Mouse (Mus musculus) skeletal muscle tissue, postnatal 0 days (tissue): Measurements from ENCODE around the gene Relt. TPM values are rescaled to one million over a fixed set of nuclear protein-coding genes. Genes with fewer than 3 reads are reported as not detected.

Experiments
- microRNA-seq, 2 experiments: library from miRNA; unstranded; fragments of <30 nt; microRNA quantifications; one replicate each; pipeline ENCODE4; 2016
- polyA plus RNA-seq: library from polyadenylated mRNA; unstranded; fragments of >200 nt; fragmentation: Nextera tagmentation; extraction: Ambion mirVana; gene quantifications from 2 replicates; pipeline ENCODE4 v1.2.1, GENCODE M21; 2015

Relt gene
- 5.3 and 5.4 TPM in 2 replicates for polyA plus RNA-seq

DNA sequence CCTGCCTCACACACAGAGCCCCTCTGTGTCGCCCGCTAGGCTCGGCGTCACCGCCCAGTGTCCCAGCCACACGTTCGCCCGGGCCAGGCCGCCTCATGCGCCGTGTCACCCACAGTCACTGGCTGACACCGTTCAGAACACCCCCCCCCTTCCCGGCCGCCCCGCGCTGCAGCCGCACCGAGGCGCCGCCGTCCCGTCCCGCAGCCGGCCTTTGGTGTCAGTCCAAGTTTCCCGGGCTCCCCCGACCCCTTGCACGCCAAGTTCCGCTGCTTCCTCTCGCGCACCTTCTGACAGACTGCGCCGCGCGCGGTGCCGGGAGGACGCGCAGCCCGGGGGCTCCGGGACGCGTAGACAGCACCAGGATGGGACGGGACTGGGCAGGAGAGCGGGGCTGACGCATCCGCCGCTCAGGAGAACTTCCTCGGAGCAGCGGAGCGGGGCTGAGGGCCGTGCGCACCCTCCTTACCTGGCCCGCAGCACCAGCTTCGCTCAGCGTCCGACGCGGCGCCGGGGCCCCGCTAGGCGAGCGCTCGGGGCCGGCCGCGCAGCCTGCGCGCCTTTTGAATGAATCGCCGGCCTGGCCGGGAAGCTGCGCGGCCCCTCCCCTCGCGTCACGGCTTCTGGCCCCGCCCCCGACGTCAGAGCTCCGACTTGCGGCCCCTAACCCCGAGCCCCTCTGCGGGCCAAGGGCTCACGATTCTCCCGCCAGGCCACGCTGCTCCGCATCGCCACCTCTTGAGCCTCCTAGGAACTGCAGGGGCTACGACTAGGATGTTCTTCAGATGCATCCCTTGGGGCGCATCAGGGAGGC is at the start of gene Relt:
Relt (minus strand) TSS at position 619 of the 811 bp plus-strand sequence.

Small RNA genes lying within 50 kb of the gene (microRNA-seq; reads per million reads assigned to microRNA genes)
- gene Mir3102: 129 to 153 reads per million in 2 experiments

Other genes starting within 250 kb of the Relt start
- 12.3 and 12.8 TPM in 2 replicates for gene Plekhb1, start 201.0 kb downstream of the Relt start, polyA plus RNA-seq
- gene Fam168a, start 156.8 kb downstream of the Relt start, polyA plus RNA-seq: 15.7 and 17.1 TPM in 2 replicates
- gene Arhgef17, start 68.7 kb upstream of the Relt start, polyA plus RNA-seq: 5.1 and 5.4 TPM in 2 replicates
- 5.5 and 8.0 TPM in 2 replicates for gene P2ry6, start 111.2 kb upstream of the Relt start, polyA plus RNA-seq
- gene P2ry2, start 149.4 kb upstream of the Relt start, polyA plus RNA-seq: 5.0 and 5.7 TPM in 2 replicates
- 6.6 and 6.8 TPM in 2 replicates for gene Fchsd2, start 229.4 kb upstream of the Relt start, polyA plus RNA-seq